Mouse (Mus musculus): Measurements from ENCODE around the gene Dpm3. TPM values are rescaled to one million over a fixed set of nuclear protein-coding genes. Genes with fewer than 3 reads are reported as not detected.

The Dpm3 gene
- total and polyA plus RNA-seq, 3 experiments = 52.7 to 228 (median 74.8) TPM

DNA sequence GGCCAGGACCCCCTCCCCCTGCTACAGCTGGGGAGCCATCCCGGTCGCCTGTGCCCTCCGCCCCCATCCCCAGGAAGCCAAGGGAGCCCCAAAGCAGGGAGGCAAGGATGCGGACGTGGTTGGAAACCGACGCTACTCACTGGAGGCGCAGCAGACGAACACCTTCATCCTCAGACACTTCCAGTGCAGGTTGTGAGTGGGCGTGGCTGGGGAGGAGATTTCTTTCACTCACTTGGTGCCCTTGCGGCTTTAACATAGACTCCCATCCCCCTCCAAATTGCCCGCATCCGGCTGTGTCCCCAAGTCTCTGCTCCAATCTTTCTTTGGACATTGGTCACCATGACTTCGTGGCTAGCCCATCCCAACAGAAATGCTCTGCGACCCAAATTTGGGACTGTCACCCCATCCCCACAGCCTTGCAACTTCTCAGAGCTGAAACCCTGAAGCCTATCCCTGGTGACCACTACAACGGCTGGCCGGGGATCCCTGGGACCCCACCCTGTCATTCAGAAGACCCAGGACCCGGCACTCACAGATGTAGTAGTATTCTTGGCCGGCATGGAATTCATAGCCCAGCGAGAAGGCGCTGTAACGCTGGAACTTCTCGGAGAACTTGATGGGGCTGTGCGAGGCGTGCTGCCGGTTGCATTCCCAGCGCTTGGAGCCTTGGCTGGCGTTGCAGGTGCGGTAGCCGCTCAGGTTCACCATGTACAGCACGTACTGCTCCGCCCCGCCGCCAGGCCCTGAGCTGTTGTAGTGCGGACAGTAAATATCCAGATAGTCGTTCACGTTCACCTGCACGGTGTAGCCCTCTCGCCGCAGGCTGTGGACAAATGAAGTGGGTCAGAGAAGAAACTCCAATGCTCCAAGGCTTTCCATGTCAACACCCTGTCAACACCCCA lies 57.0 kb downstream of the Dpm3 start:
- Histone ChIP-seq H3K9ac (ENCODE audit: insufficient read depth, low read depth) (no peak overlapping the region), H3K4me1 (ENCODE audit: control insufficient read depth in 1 of 2, insufficient read depth in 2 of 2) (peaks cover 28 to 61% of the 10 kb centered on the region in 2 experiments), H3K36me3 (replicated peaks in 1 of 2; ENCODE audit: control insufficient read depth in 1 of 2, insufficient read depth in 1 of 2, low read length in 1 of 2) (no peaks in the 10 kb centered on the region), H3K4me3 (replicated peaks in 1 of 3; ENCODE audit: low read depth in 2 of 3, low read length in 2 of 3, poor library complexity in 1 of 3) (peak overlapping the region; percentile 13 to 50 (median 31)), H3K9me3 (replicated peaks; ENCODE audit: low read length) (peaks cover 3% of the 10 kb centered on the region), H3K27me3 (replicated peaks) (peaks cover 42% of the 10 kb centered on the region), H3K79me2 (replicated peaks; ENCODE audit: control insufficient read depth, extremely low read depth, insufficient read depth, poor library complexity, severe bottlenecking) (no peaks in the 10 kb centered on the region), H3K4me2 (ENCODE audit: insufficient read depth, low read depth, poor library complexity, severe bottlenecking) (peak overlapping the region; percentile 58), H3K27ac (ENCODE audit: insufficient read depth, low read depth) (no peak overlapping the region)
- DNase-seq (ENCODE audit: extremely low read depth) = no peak
- in situ Hi-C loops (cut with MboI; ENCODE audit: low pct_ligation_motif_present, low pct_unique_long_range_greater_than_20kb, low sequenced_read_pairs) = no loop called here
- dilution Hi-C loops (cut with MboI; ENCODE audit: extremely low pct_ligation_motif_present, extremely low pct_unique_long_range_greater_than_20kb, low sequenced_read_pairs) = no loop called here
- no peak for TF ChIP-seq MAZ (IDR thresholded peaks at IDR 0.05; ENCODE audit: low read depth, low read length)
- TF ChIP-seq MYC (IDR thresholded peaks at IDR 0.05; ENCODE audit: low read depth, low read length) = no peak
- TF ChIP-seq USF2 (conservative IDR thresholded peaks at IDR 0.05; ENCODE audit: low read depth, low read length) = no peak
- no peak for TF ChIP-seq JUND (conservative IDR thresholded peaks at IDR 0.05; ENCODE audit: low read depth, low read length)
- no peak for TF ChIP-seq SMC3 (IDR thresholded peaks at IDR 0.05; ENCODE audit: low read depth, low read length)
- TF ChIP-seq MEF2A (IDR thresholded peaks at IDR 0.05; ENCODE audit: borderline replicate concordance, low read depth, low read length) = no peak
- TF ChIP-seq EP300 (IDR thresholded peaks at IDR 0.05; ENCODE audit: low read length) = no peak
- TF ChIP-seq TBP (conservative IDR thresholded peaks at IDR 0.05; ENCODE audit: low read depth, low read length) = no peak
- TF ChIP-seq BHLHE40 (IDR thresholded peaks at IDR 0.05; ENCODE audit: low read depth, low read length) = no peak
- TF ChIP-seq NRF1 (IDR thresholded peaks at IDR 0.05; ENCODE audit: low read depth, low read length) = no peak
- no peak for TF ChIP-seq RAD21 (IDR thresholded peaks at IDR 0.05; ENCODE audit: low read depth, low read length)
- TF ChIP-seq ZMIZ1 (IDR thresholded peaks at IDR 0.05; ENCODE audit: low read depth, low read length) = no peak
- no peak for TF ChIP-seq MXI1 (IDR thresholded peaks at IDR 0.05; ENCODE audit: low read depth, low read length)
- TF ChIP-seq UBTF (IDR thresholded peaks at IDR 0.05; ENCODE audit: low read depth, low read length) = no peak
- TF ChIP-seq POLR2AphosphoS2 (IDR thresholded peaks at IDR 0.05; ENCODE audit: low read depth, low read length) = no peak
- no peak for TF ChIP-seq KAT2A (IDR thresholded peaks at IDR 0.05; ENCODE audit: insufficient replicate concordance, low read length)
- no peak for TF ChIP-seq SIN3A (IDR thresholded peaks at IDR 0.05; ENCODE audit: low read length)

Other genes starting within 250 kb of the Dpm3 start
Only the 20 nearest of the 29 such genes appear.
- gene Pklr, start 123.2 kb upstream of the Dpm3 start, total RNA-seq (2012; rRNA removed) = not detected in 2 replicates
- gene Pklr, start 123.2 kb upstream of the Dpm3 start, total RNA-seq (2014; rRNA removed) = not detected in 2 replicates
- not detected in 2 replicates for gene Pklr, start 123.2 kb upstream of the Dpm3 start, polyA plus RNA-seq (2012; ENCODE audit: insufficient read length, low read depth)
- gene Hcn3, start 99.2 kb upstream of the Dpm3 start, total RNA-seq (2012; rRNA removed) = 1.8 and 2.0 TPM in 2 replicates
- 1.7 and 1.8 TPM in 2 replicates for gene Hcn3, start 99.2 kb upstream of the Dpm3 start, total RNA-seq (2014; rRNA removed)
- 3.1 and 3.2 TPM in 2 replicates for gene Hcn3, start 99.2 kb upstream of the Dpm3 start, polyA plus RNA-seq (2012; ENCODE audit: insufficient read length, low read depth)
- gene Clk2, start 94.6 kb upstream of the Dpm3 start, total RNA-seq (2012; rRNA removed) = 29.9 and 31.2 TPM in 2 replicates
- 18.8 and 19.7 TPM in 2 replicates for gene Clk2, start 94.6 kb upstream of the Dpm3 start, total RNA-seq (2014; rRNA removed)
- 72.0 and 77.2 TPM in 2 replicates for gene Clk2, start 94.6 kb upstream of the Dpm3 start, polyA plus RNA-seq (2012; ENCODE audit: insufficient read length, low read depth)
- gene Scamp3, start 81.9 kb upstream of the Dpm3 start, total RNA-seq (2012; rRNA removed) = 12.5 and 17.1 TPM in 2 replicates
- 4.1 and 4.5 TPM in 2 replicates for gene Scamp3, start 81.9 kb upstream of the Dpm3 start, total RNA-seq (2014; rRNA removed)
- gene Scamp3, start 81.9 kb upstream of the Dpm3 start, polyA plus RNA-seq (2012; ENCODE audit: insufficient read length, low read depth) = 64.1 and 72.7 TPM in 2 replicates
- 1.6 and 2.2 TPM in 2 replicates for gene Fam189b, start 76.2 kb upstream of the Dpm3 start, total RNA-seq (2012; rRNA removed)
- gene Fam189b, start 76.2 kb upstream of the Dpm3 start, total RNA-seq (2014; rRNA removed) = 0.31 and 1.1 TPM in 2 replicates
- gene Fam189b, start 76.2 kb upstream of the Dpm3 start, polyA plus RNA-seq (2012; ENCODE audit: insufficient read length, low read depth) = 6.7 and 8.4 TPM in 2 replicates
- 62.5 and 64.1 TPM in 2 replicates for gene Gba, start 56.4 kb upstream of the Dpm3 start, total RNA-seq (2012; rRNA removed)
- 61.2 and 65.3 TPM in 2 replicates for gene Gba, start 56.4 kb upstream of the Dpm3 start, total RNA-seq (2014; rRNA removed)
- 59.4 and 63.6 TPM in 2 replicates for gene Gba, start 56.4 kb upstream of the Dpm3 start, polyA plus RNA-seq (2012; ENCODE audit: insufficient read length, low read depth)
- 6.1 and 10.1 TPM in 2 replicates for gene Thbs3, start 44.2 kb upstream of the Dpm3 start, total RNA-seq (2012; rRNA removed)
- 4.2 and 5.7 TPM in 2 replicates for gene Thbs3, start 44.2 kb upstream of the Dpm3 start, total RNA-seq (2014; rRNA removed)
- gene Thbs3, start 44.2 kb upstream of the Dpm3 start, polyA plus RNA-seq (2012; ENCODE audit: insufficient read length, low read depth) = 4.3 and 4.6 TPM in 2 replicates
- gene Mtx1, start 32.3 kb upstream of the Dpm3 start, total RNA-seq (2012; rRNA removed) = 205 and 222 TPM in 2 replicates
- gene Mtx1, start 32.3 kb upstream of the Dpm3 start, total RNA-seq (2014; rRNA removed) = 256 and 299 TPM in 2 replicates
- 159 and 162 TPM in 2 replicates for gene Mtx1, start 32.3 kb upstream of the Dpm3 start, polyA plus RNA-seq (2012; ENCODE audit: insufficient read length, low read depth)
- 0.38 and 0.50 TPM in 2 replicates for gene Muc1, start 30.3 kb upstream of the Dpm3 start, total RNA-seq (2012; rRNA removed)
- 0.09 and 0.28 TPM in 2 replicates for gene Muc1, start 30.3 kb upstream of the Dpm3 start, total RNA-seq (2014; rRNA removed)
- gene Muc1, start 30.3 kb upstream of the Dpm3 start, polyA plus RNA-seq (2012; ENCODE audit: insufficient read length, low read depth) = 0.60 and 0.71 TPM in 2 replicates
- 141 and 143 TPM in 2 replicates for gene Krtcap2, start 13.4 kb upstream of the Dpm3 start, total RNA-seq (2012; rRNA removed)
- gene Krtcap2, start 13.4 kb upstream of the Dpm3 start, total RNA-seq (2014; rRNA removed) = 127 and 180 TPM in 2 replicates
- 198 and 230 TPM in 2 replicates for gene Krtcap2, start 13.4 kb upstream of the Dpm3 start, polyA plus RNA-seq (2012; ENCODE audit: insufficient read length, low read depth)
- gene Trim46, start 13.0 kb upstream of the Dpm3 start, total RNA-seq (2012; rRNA removed) = 1.9 and 2.0 TPM in 2 replicates
- 0.36 TPM in 2 replicates for gene Trim46, start 13.0 kb upstream of the Dpm3 start, total RNA-seq (2014; rRNA removed)
- gene Trim46, start 13.0 kb upstream of the Dpm3 start, polyA plus RNA-seq (2012; ENCODE audit: insufficient read length, low read depth) = 1.4 and 1.9 TPM in 2 replicates
- 47.8 and 50.9 TPM in 2 replicates for gene Slc50a1, start 11.2 kb downstream of the Dpm3 start, total RNA-seq (2012; rRNA removed)
- 40.6 and 41.8 TPM in 2 replicates for gene Slc50a1, start 11.2 kb downstream of the Dpm3 start, total RNA-seq (2014; rRNA removed)
- 44.7 and 56.0 TPM in 2 replicates for gene Slc50a1, start 11.2 kb downstream of the Dpm3 start, polyA plus RNA-seq (2012; ENCODE audit: insufficient read length, low read depth)
- 0.59 and 0.93 TPM in 2 replicates for gene Efna1, start 21.8 kb downstream of the Dpm3 start, total RNA-seq (2012; rRNA removed)
- gene Efna1, start 21.8 kb downstream of the Dpm3 start, total RNA-seq (2014; rRNA removed) = 0.62 and 0.70 TPM in 2 replicates
- 0.71 and 0.80 TPM in 2 replicates for gene Efna1, start 21.8 kb downstream of the Dpm3 start, polyA plus RNA-seq (2012; ENCODE audit: insufficient read length, low read depth)
- 0.13 TPM in 1 of 2 replicates, not detected in the other for gene Efna3, start 63.6 kb downstream of the Dpm3 start, total RNA-seq (2012; rRNA removed)
- gene Efna3, start 63.6 kb downstream of the Dpm3 start, total RNA-seq (2014; rRNA removed) = 0.09 TPM in 1 of 2 replicates, not detected in the other
- 0.19 TPM in 1 of 2 replicates, not detected in the other for gene Efna3, start 63.6 kb downstream of the Dpm3 start, polyA plus RNA-seq (2012; ENCODE audit: insufficient read length, low read depth)
- 2.6 and 3.1 TPM in 2 replicates for gene Efna4, start 78.7 kb downstream of the Dpm3 start, total RNA-seq (2012; rRNA removed)
- 0.76 and 1.1 TPM in 2 replicates for gene Efna4, start 78.7 kb downstream of the Dpm3 start, total RNA-seq (2014; rRNA removed)
- gene Efna4, start 78.7 kb downstream of the Dpm3 start, polyA plus RNA-seq (2012; ENCODE audit: insufficient read length, low read depth) = 1.00 and 1.1 TPM in 2 replicates
- gene Adam15, start 90.6 kb downstream of the Dpm3 start, total RNA-seq (2012; rRNA removed) = 31.3 and 39.1 TPM in 2 replicates
- gene Adam15, start 90.6 kb downstream of the Dpm3 start, total RNA-seq (2014; rRNA removed) = 5.8 and 5.9 TPM in 2 replicates
- gene Adam15, start 90.6 kb downstream of the Dpm3 start, polyA plus RNA-seq (2012; ENCODE audit: insufficient read length, low read depth) = 26.2 and 26.5 TPM in 2 replicates
- not detected in 2 replicates for gene Dcst2, start 102.6 kb downstream of the Dpm3 start, total RNA-seq (2012; rRNA removed)
- not detected in 2 replicates for gene Dcst2, start 102.6 kb downstream of the Dpm3 start, total RNA-seq (2014; rRNA removed)
- 0.10 and 0.14 TPM in 2 replicates for gene Dcst2, start 102.6 kb downstream of the Dpm3 start, polyA plus RNA-seq (2012; ENCODE audit: insufficient read length, low read depth)
- gene Dcst1, start 105.9 kb downstream of the Dpm3 start, total RNA-seq (2012; rRNA removed) = 0.04 and 0.21 TPM in 2 replicates
- gene Dcst1, start 105.9 kb downstream of the Dpm3 start, total RNA-seq (2014; rRNA removed) = not detected in 2 replicates
- 0.10 and 0.53 TPM in 2 replicates for gene Dcst1, start 105.9 kb downstream of the Dpm3 start, polyA plus RNA-seq (2012; ENCODE audit: insufficient read length, low read depth)
- gene Zbtb7b, start 135.4 kb downstream of the Dpm3 start, total RNA-seq (2012; rRNA removed) = 31.6 and 34.2 TPM in 2 replicates
- gene Zbtb7b, start 135.4 kb downstream of the Dpm3 start, total RNA-seq (2014; rRNA removed) = 11.9 and 12.7 TPM in 2 replicates
- 27.6 and 32.4 TPM in 2 replicates for gene Zbtb7b, start 135.4 kb downstream of the Dpm3 start, polyA plus RNA-seq (2012; ENCODE audit: insufficient read length, low read depth)
- not detected in 2 replicates for gene Lenep, start 143.4 kb downstream of the Dpm3 start, total RNA-seq (2012; rRNA removed)
- not detected in 2 replicates for gene Lenep, start 143.4 kb downstream of the Dpm3 start, total RNA-seq (2014; rRNA removed)
- gene Lenep, start 143.4 kb downstream of the Dpm3 start, polyA plus RNA-seq (2012; ENCODE audit: insufficient read length, low read depth) = not detected in 2 replicates

Measured in CH12.LX (cell line).